Mouse (Mus musculus) kidney, postnatal 4 days (tissue): Measurements from ENCODE around the gene Jmjd7.
A peak's percentile ranks its signal among the peaks of the same experiment; 100 is the strongest.

Experiments
- DNase-seq, 2 experiments: peaks; one replicate each; pipeline ENCODE4 v3.0.0; 2021; ENCODE audit warnings: mixed read lengths in 2 of 2

The Jmjd7 gene

DNA sequence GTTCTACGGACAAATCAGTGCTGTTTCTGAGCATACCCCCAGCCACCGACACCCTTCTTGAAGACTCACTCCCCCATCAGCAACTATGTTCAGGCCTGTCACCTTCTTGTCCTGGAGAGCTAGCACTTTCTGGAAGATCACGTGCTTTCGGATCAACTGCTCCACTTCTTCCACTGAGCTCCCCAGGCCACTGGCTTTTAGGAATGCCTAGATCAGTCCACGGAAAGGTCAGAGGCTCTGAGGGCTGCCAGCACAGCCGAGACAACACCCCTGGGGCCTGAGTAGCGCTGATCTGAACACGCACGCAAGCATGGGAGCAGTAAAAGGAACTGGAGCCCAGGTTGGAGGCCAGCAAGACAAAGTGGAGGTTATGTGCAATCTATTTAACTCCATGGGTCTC is 33.4 kb downstream of the Jmjd7 start:
- DNase-seq: peak in 1 of 2 experiments; percentile 57

GRCm38 (mm10) chr2:120062248-120062647 is 35.0 kb downstream of the Jmjd7 start:
- peak in 1 of 2 experiments; percentile 27 for DNase-seq

DNA sequence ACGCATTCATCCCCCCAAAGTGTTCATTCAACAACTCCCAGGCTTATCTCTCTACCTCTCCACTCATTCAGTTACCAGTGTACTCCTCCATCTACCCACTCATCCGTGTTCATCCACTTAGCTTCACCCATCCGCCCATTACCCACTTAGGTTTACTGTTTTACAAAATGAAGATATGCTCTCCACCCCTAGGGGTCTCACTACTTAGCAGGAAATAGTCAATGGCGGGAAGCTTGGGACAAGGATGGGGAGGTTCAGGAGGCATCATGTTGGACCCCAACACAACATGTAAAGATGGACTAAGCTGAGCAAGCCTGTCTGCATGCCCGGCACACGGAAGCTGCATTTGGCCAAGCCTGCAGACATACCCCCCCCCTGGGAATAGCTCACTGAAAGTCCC is 37.4 kb downstream of the Jmjd7 start:
- no peak for DNase-seq

DNA sequence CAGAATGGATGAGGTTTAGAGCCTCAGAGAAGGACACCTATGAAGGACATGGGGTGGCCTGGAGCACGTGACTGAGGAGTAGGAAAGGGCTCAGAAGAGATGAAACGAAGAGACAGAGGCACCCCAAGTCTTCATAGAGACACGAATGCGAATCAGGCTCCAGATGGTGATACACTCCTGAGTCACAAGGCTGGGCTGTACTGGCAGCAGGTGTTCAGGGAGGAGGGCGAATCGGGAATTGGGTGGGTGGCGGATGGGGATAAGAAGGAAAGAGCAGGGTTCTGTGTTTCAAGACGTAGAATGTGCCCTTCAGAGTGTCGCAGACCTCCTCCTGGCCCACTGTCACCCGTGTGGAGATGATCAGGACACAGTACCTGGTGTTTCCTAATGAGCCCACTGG is 38.0 kb downstream of the Jmjd7 start:
- no peak for DNase-seq

GRCm38 (mm10) chr2:120066224-120066623 is 38.9 kb downstream of the Jmjd7 start:
- DNase-seq: no peak

DNA sequence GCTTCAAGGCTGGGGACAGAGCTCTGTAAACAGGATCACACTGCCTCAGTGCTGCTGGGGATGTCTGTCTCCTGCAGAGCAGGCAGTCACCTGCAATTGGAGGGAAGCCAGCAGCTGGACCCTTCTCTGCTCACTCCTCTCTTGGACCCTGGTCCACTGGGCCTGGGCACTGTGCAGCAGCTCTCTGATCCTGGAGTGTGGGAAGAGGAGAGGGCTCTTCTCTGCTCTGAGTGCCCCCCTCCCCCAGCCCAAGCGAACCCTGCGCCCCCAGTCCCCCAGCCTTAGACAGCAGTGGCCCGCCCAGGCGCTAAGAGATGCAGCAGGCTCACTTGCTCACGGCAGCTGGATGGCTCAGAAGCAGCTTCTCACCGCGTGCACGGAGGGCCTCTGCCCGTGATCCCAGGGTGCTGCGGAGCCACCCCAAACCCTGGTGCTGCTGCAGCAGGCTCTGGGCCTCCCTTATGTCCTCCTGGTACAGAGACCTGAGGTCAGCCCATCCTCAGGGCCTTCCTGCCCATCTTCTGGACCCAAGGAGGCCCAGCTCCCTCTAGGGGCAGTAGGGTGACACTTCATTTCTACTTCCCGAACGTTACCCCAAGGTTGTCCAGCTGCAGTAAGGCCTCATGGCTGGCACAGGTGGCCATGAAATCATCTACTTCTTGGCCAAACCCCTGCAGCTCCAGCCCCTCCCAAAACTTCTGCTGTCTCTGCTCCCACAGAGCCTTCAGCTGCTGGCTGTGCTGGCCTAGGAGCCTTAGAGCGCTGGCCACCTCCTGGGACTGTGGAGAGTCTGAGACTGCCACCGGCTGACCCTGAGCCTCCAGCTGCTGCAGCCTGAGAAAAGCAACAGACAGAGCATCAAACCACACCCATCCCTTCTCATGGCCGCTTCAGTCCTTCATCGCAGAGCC is 41.5 kb downstream of the Jmjd7 start:
- peak; percentile 54 to 70 for DNase-seq

- DNase-seq: no peak
These were observed 42.2 kb downstream of the Jmjd7 start for GRCm38 (mm10) chr2:120069466-120069990.

GRCm38 (mm10) chr2:120074096-120074495 is 46.8 kb downstream of the Jmjd7 start:
- no peak for DNase-seq

DNA sequence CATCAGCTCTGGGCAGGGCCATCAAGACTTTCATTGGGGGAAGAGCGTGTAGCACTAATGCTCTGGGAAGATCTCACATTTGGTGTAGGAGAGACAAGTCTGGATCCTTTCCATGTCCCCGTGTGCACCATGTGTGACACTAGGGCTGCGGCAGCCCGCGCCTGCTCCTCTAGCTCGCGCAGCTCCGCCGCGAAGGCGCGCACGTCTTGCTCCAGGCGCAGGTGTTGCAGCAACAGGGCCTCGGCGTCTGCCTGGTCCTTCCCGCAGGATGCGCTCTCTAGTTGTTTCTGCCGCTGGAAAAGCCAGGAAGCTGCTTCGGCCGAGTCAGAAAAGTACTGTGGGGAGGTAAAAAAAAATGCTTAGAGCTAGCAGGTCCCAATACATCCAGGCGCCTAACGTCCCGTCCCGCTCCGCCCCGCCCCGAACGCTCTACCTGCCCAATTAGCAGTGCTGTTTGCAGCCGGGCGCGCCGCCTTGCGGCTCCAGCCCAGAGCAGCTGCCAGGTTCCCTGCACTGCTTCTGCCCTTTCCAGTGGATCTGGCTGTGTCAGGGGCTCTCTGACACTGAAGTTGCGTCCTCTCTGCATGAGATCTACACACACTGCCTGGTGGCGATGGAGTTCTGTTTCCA is 48.9 kb downstream of the Jmjd7 start:
- peak; percentile 72 to 82 for DNase-seq
